Mouse (Mus musculus): ENCODE data around the gene AI661453. TPM values are rescaled to one million over a fixed set of nuclear protein-coding genes. Genes with fewer than 3 reads are reported as not detected.

AI661453 gene
- polyA plus RNA-seq, 1 experiment from 2014 or later = 4.6 TPM

- H3K4me2 ChIP-seq (ENCODE audit: low read depth, low read length) = peak overlapping the region; percentile 24
- peaks cover 67% of the 10 kb centered on the region for H3K4me1 ChIP-seq (ENCODE audit: control insufficient read depth, insufficient read depth, low read length)
- H3K9me3 ChIP-seq (ENCODE audit: control insufficient read depth, low read length) = no peaks in the 10 kb centered on the region
- H3K27me3 ChIP-seq (replicated peaks; ENCODE audit: control insufficient read depth, insufficient read depth, low read length) = no peaks in the 10 kb centered on the region
- H3K4me3 ChIP-seq (ENCODE audit: low read length) = no peak overlapping the region
- peak; percentile 79 for ATAC-seq
- H3K9ac ChIP-seq (ENCODE audit: low read depth, low read length) = peak overlapping the region; percentile 12
- H3K36me3 ChIP-seq (ENCODE audit: control insufficient read depth, insufficient read depth, low read length) = no peaks in the 10 kb centered on the region
- 19% methylated on average over 8 of the region's 8 CpGs for WGBS
- peak overlapping the region; percentile 91 for H3K27ac ChIP-seq (ENCODE audit: low read length)
These were observed 12.3 kb downstream of the AI661453 start for GRCm38 (mm10) chr17:47448523-47449372.

- H3K4me2 ChIP-seq (ENCODE audit: low read depth, low read length) = peak overlapping the region; percentile 24
- WGBS = 54% methylated on average over 5 of the region's 5 CpGs
These were observed 13.0 kb downstream of the AI661453 start for GRCm38 (mm10) chr17:47449432-47449831.

GRCm38 (mm10) chr17:47450239-47450638, 13.8 kb downstream of the AI661453 start:
- WGBS = 29% methylated on average over 7 of the region's 7 CpGs
- peaks cover 70% of the 10 kb centered on the region for H3K4me1 ChIP-seq (ENCODE audit: control insufficient read depth, insufficient read depth, low read length)
- no peaks in the 10 kb centered on the region for H3K36me3 ChIP-seq (ENCODE audit: control insufficient read depth, insufficient read depth, low read length)
- no peak overlapping the region for H3K4me3 ChIP-seq (ENCODE audit: low read length)
- H3K27me3 ChIP-seq (replicated peaks; ENCODE audit: control insufficient read depth, insufficient read depth, low read length) = no peaks in the 10 kb centered on the region
- no peaks in the 10 kb centered on the region for H3K9me3 ChIP-seq (ENCODE audit: control insufficient read depth, low read length)
- H3K27ac ChIP-seq (ENCODE audit: low read length) = peak overlapping the region; percentile 91
- H3K9ac ChIP-seq (ENCODE audit: low read depth, low read length) = peak overlapping the region; percentile 12; the same call in 1 of the 2 replicates
- no peak for ATAC-seq
- no peak overlapping the region for H3K4me2 ChIP-seq (ENCODE audit: low read depth, low read length)

More at GRCm38 (mm10) chr17:47449432-47449831, 13.0 kb downstream of the AI661453 start:
- Histone ChIP-seq H3K4me1 (ENCODE audit: control insufficient read depth, insufficient read depth, low read length) (peaks cover 69% of the 10 kb centered on the region), H3K27me3 (replicated peaks; ENCODE audit: control insufficient read depth, insufficient read depth, low read length) (no peaks in the 10 kb centered on the region), H3K9me3 (ENCODE audit: control insufficient read depth, low read length) (no peaks in the 10 kb centered on the region), H3K9ac (ENCODE audit: low read depth, low read length) (peak overlapping the region; percentile 12; the same call in 1 of the 2 replicates), H3K27ac (ENCODE audit: low read length) (peak overlapping the region; percentile 91), H3K4me3 (ENCODE audit: low read length) (no peak overlapping the region), H3K36me3 (ENCODE audit: control insufficient read depth, insufficient read depth, low read length) (no peaks in the 10 kb centered on the region)
- peak; percentile 71 for ATAC-seq

GRCm38 (mm10) chr17:47450880-47451565, 14.6 kb downstream of the AI661453 start:
- peaks cover 66% of the 10 kb centered on the region for H3K4me1 ChIP-seq (ENCODE audit: control insufficient read depth, insufficient read depth, low read length)
- ATAC-seq = no peak

GRCm38 (mm10) chr17:47452886-47453285, 16.5 kb downstream of the AI661453 start:
- WGBS = 50% methylated on average over 7 of the region's 7 CpGs
- Histone ChIP-seq H3K36me3 (ENCODE audit: control insufficient read depth, insufficient read depth, low read length) (no peaks in the 10 kb centered on the region), H3K9me3 (ENCODE audit: control insufficient read depth, low read length) (no peaks in the 10 kb centered on the region), H3K9ac (ENCODE audit: low read depth, low read length) (no peak overlapping the region), H3K4me3 (ENCODE audit: low read length) (no peak overlapping the region), H3K27me3 (replicated peaks; ENCODE audit: control insufficient read depth, insufficient read depth, low read length) (no peaks in the 10 kb centered on the region), H3K4me2 (ENCODE audit: low read depth, low read length) (no peak overlapping the region), H3K4me1 (ENCODE audit: control insufficient read depth, insufficient read depth, low read length) (peaks cover 58% of the 10 kb centered on the region), H3K27ac (ENCODE audit: low read length) (no peak overlapping the region)
- no peak for ATAC-seq

More at GRCm38 (mm10) chr17:47450880-47451565, 14.6 kb downstream of the AI661453 start:
- H3K4me3 ChIP-seq (ENCODE audit: low read length) = no peak overlapping the region
- WGBS = 60% methylated on average over 12 of the region's 12 CpGs
- H3K27ac ChIP-seq (ENCODE audit: low read length) = peak overlapping the region; percentile 29; the same call in 1 of the 2 replicates
- no peaks in the 10 kb centered on the region for H3K9me3 ChIP-seq (ENCODE audit: control insufficient read depth, low read length)
- H3K27me3 ChIP-seq (replicated peaks; ENCODE audit: control insufficient read depth, insufficient read depth, low read length) = no peaks in the 10 kb centered on the region
- H3K4me2 ChIP-seq (ENCODE audit: low read depth, low read length) = no peak overlapping the region
- H3K36me3 ChIP-seq (ENCODE audit: control insufficient read depth, insufficient read depth, low read length) = no peaks in the 10 kb centered on the region
- H3K9ac ChIP-seq (ENCODE audit: low read depth, low read length) = 0 out of 2 replicates have a peak overlapping the region, but pooled peaks have one; percentile 3

- Histone ChIP-seq H3K36me3 (ENCODE audit: control insufficient read depth, insufficient read depth, low read length) (no peaks in the 10 kb centered on the region), H3K27ac (ENCODE audit: low read length) (peak overlapping the region; percentile 66), H3K4me3 (ENCODE audit: low read length) (no peak overlapping the region), H3K9ac (ENCODE audit: low read depth, low read length) (peak overlapping the region; percentile 7; the same call in 1 of the 2 replicates), H3K4me2 (ENCODE audit: low read depth, low read length) (no peak overlapping the region), H3K4me1 (ENCODE audit: control insufficient read depth, insufficient read depth, low read length) (peaks cover 49% of the 10 kb centered on the region), H3K27me3 (replicated peaks; ENCODE audit: control insufficient read depth, insufficient read depth, low read length) (no peaks in the 10 kb centered on the region), H3K9me3 (ENCODE audit: control insufficient read depth, low read length) (no peaks in the 10 kb centered on the region)
- WGBS = 39% methylated on average over 8 of the region's 8 CpGs
- peak; percentile 73 for ATAC-seq
These were observed 18.3 kb downstream of the AI661453 start for GRCm38 (mm10) chr17:47454675-47455074.

GRCm38 (mm10) chr17:47458310-47458709, 21.9 kb downstream of the AI661453 start:
- ATAC-seq = no peak
- no peak overlapping the region for H3K4me3 ChIP-seq (ENCODE audit: low read length)
- no peak overlapping the region for H3K4me2 ChIP-seq (ENCODE audit: low read depth, low read length)
- H3K27me3 ChIP-seq (replicated peaks; ENCODE audit: control insufficient read depth, insufficient read depth, low read length) = no peaks in the 10 kb centered on the region
- H3K9me3 ChIP-seq (ENCODE audit: control insufficient read depth, low read length) = no peaks in the 10 kb centered on the region
- 84% methylated on average over 13 of the region's 13 CpGs for WGBS
- no peak overlapping the region for H3K9ac ChIP-seq (ENCODE audit: low read depth, low read length)
- H3K36me3 ChIP-seq (ENCODE audit: control insufficient read depth, insufficient read depth, low read length) = no peaks in the 10 kb centered on the region
- peaks cover 39% of the 10 kb centered on the region for H3K4me1 ChIP-seq (ENCODE audit: control insufficient read depth, insufficient read depth, low read length)
- no peak overlapping the region for H3K27ac ChIP-seq (ENCODE audit: low read length)

- H3K27ac ChIP-seq (ENCODE audit: low read length) = no peak overlapping the region
- H3K27me3 ChIP-seq (replicated peaks; ENCODE audit: control insufficient read depth, insufficient read depth, low read length) = no peaks in the 10 kb centered on the region
- 89% methylated on average over 2 of the region's 2 CpGs for WGBS
- no peaks in the 10 kb centered on the region for H3K9me3 ChIP-seq (ENCODE audit: control insufficient read depth, low read length)
- H3K4me3 ChIP-seq (ENCODE audit: low read length) = no peak overlapping the region
- no peak overlapping the region for H3K9ac ChIP-seq (ENCODE audit: low read depth, low read length)
- H3K4me2 ChIP-seq (ENCODE audit: low read depth, low read length) = no peak overlapping the region
- H3K36me3 ChIP-seq (ENCODE audit: control insufficient read depth, insufficient read depth, low read length) = no peaks in the 10 kb centered on the region
- ATAC-seq = no peak
- peaks cover 42% of the 10 kb centered on the region for H3K4me1 ChIP-seq (ENCODE audit: control insufficient read depth, insufficient read depth, low read length)
These were observed 22.5 kb downstream of the AI661453 start for GRCm38 (mm10) chr17:47458936-47459335.

- 66% methylated on average over 3 of the region's 3 CpGs for WGBS
These were observed 23.0 kb downstream of the AI661453 start for GRCm38 (mm10) chr17:47459341-47459919.

More at GRCm38 (mm10) chr17:47459341-47459919, 23.0 kb downstream of the AI661453 start:
- H3K27me3 ChIP-seq (replicated peaks; ENCODE audit: control insufficient read depth, insufficient read depth, low read length) = no peaks in the 10 kb centered on the region
- no peak overlapping the region for H3K9ac ChIP-seq (ENCODE audit: low read depth, low read length)
- no peak overlapping the region for H3K4me3 ChIP-seq (ENCODE audit: low read length)
- H3K4me2 ChIP-seq (ENCODE audit: low read depth, low read length) = no peak overlapping the region
- no peak for ATAC-seq
- H3K4me1 ChIP-seq (ENCODE audit: control insufficient read depth, insufficient read depth, low read length) = peaks cover 42% of the 10 kb centered on the region
- H3K36me3 ChIP-seq (ENCODE audit: control insufficient read depth, insufficient read depth, low read length) = no peaks in the 10 kb centered on the region
- H3K9me3 ChIP-seq (ENCODE audit: control insufficient read depth, low read length) = no peaks in the 10 kb centered on the region
- no peak overlapping the region for H3K27ac ChIP-seq (ENCODE audit: low read length)

Data from intestine, embryonic 16.5 days (tissue).